Mouse (Mus musculus) cerebral cortex, adult 2 months (tissue): Measurements from ENCODE around the gene Slc9a1.

Experiments used
- WGBS: fragments of 180-500 bp; shearing (Covaris S2); methylation state at CpG from one replicate; pipeline ENCODE4 v1.1.7; 2018; 5-methylcytosine and 5-hydroxymethylcytosine counted together

Gene Slc9a1

GRCm38 (mm10) chr4:133374011-133374410, 4.5 kb downstream of the Slc9a1 start:
- WGBS, result 78% methylated on average over 4 of the region's 4 CpGs

DNA sequence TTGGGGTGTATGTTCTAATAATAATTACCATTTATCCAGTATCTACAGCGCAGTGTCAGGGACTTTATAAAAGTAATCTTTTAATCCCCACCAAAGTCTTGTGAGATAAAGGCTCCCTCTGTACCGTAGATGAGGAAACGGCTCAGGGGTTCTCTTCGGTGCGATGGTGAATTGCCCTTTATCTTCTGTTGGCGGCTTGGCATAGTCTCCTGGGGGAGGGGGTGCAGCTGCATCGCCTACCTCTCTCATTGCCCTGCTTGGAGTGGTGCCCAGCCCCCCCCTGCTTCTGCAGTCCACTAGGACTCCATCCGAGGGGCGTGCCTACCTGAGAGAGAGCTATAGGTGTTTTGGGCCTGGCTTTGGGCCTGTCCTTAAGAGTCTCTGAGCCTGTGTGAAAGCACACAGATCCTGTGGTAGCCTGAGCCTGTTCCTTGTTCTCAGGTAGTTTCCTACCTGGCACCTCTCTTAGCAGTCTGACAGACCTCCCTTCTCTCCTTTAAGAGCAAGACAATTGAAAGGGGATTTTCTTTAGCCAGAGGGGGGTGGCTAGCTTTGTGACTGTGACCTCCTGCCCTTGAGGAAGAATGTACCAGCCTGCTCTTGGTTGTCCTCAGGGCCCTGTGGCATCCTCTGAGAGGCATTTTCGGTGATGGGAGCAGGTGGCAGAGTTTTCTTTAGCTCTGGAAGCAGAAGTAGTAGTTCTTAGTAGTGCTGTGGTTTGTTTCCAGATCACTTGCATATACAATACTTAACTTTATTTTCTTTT, 6.5 kb downstream of the Slc9a1 start:
- 61% methylated on average over 10 of the region's 10 CpGs for WGBS

DNA sequence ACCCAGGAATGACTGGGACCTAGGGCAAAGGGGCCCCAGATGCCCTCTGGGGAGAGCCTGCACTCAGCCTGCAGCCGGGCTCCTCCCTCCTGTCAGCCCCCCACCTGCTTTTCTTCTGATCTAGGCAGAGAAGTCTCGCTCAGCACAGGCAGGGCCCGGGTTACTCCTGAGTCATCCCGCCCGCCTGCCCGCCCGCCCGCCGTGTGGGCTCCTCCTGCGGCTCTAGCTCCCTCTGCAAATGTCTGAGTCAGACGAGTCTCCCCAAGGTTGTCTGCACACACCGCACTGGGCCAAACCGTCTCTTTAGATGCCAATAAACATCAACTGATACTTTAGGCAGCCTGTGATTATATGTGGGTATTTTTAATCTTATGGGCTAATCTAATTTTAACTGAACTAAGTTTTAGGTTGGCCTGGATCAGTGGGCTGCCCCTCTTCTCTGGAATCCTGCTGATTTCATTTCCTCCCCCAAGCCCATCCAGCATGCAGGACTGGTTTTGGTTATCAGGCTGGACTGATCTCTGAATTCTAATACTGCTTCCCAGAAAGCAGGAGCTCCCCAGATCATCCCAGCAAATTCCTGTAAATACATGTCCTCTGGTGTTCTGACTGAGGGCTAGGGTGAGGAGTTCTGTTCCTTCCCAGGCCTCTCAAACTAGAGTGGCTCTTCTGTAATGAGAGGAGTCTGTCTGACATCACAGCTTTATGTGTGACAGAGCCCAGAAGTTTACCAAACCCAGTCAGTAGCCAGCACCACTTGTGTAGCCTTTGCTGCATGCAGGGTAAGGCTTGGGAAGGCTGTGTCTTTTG, 8.9 kb downstream of the Slc9a1 start:
- WGBS, result 35% methylated on average over 13 of the region's 13 CpGs

DNA sequence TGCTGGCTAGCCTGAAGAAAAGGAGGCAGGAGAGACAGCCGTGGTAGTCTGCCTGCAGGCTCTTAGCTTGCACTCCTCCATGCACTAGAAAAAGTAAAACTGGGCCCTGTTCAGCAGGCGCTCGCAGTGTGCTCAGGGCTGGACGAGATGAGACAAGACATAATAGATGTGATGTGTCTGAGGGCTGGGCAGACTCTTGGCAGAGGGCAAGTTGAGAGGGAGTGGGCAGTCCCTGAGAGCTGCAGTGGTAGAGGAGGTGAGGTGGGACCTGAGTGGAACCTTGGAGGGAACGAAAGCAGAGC, 9.5 kb downstream of the Slc9a1 start:
- 39% methylated on average over 5 of the region's 5 CpGs for WGBS

DNA sequence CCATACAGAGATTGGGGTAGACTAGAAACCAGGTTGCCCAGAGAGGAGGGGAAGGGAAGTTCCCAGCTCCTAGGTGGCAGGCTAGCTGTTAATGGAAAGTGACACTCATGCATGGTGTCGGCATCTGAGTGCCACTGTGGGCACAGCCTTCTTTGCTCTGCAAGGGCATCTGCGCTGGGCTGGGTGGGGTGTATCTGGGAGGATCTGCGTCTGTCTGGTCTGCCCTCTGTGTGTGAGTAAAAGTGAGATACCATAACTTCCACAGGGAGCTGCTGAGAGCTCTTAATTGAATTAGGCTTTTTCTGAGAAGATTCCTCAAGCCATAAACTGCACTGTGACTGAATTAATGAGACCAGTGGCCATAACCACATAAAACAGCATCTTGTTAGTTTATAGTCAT, 10.4 kb downstream of the Slc9a1 start:
- 85% methylated on average over 3 of the region's 3 CpGs for WGBS

- WGBS, result 83% methylated on average over 6 of the region's 6 CpGs
These were observed 11.0 kb downstream of the Slc9a1 start for GRCm38 (mm10) chr4:133380532-133380931.

- 80% methylated on average over 8 of the region's 8 CpGs for WGBS
These were observed 11.6 kb downstream of the Slc9a1 start for GRCm38 (mm10) chr4:133381141-133381540.

GRCm38 (mm10) chr4:133386061-133386797, 16.7 kb downstream of the Slc9a1 start:
- WGBS, result 55% methylated on average over 7 of the region's 7 CpGs

- WGBS, result 58% methylated on average over 16 of the region's 16 CpGs
These were observed 19.5 kb downstream of the Slc9a1 start for GRCm38 (mm10) chr4:133388781-133389552.

DNA sequence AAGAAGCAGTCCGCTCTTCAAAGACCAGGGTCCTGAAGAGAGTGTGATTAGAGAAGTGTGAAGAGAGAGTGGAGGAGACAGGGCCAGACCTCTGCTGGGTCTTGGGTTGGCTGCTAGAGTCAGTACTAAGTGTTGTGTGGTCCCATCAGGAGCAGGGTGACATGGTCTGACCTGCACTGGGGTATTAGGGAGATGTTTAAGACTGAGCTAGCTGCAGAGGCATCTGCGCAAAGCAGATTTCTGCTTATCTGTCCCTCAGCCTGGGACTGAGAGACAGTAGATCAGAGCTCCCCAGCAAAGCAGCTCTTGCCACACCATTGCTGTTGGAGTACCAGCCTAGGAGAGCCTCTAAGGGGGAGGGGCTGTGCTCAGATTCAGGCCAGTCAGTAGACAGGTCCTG, 20.5 kb downstream of the Slc9a1 start:
- WGBS, result 92% methylated on average over 2 of the region's 2 CpGs

DNA sequence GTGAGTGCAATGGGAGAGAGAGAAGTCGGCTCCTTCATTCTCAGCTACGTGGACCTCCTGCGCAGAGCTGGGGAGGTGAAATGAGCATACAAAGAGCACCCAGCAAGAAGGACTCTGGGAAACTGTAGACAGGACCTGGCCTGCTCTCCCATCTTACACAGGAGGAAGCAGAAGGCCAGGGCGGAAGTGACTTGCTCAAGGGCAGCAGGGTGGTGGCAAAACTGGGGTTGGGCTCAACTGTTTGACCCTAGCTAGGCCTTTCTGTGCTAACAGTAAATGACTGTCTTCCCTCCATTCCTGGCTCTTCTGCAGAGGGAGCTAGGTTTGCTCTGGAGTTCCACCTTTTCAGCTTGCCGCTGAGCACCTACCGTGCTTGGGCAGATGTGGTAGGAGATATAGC, 21.1 kb downstream of the Slc9a1 start:
- WGBS, result 84% methylated on average over 6 of the region's 6 CpGs

DNA sequence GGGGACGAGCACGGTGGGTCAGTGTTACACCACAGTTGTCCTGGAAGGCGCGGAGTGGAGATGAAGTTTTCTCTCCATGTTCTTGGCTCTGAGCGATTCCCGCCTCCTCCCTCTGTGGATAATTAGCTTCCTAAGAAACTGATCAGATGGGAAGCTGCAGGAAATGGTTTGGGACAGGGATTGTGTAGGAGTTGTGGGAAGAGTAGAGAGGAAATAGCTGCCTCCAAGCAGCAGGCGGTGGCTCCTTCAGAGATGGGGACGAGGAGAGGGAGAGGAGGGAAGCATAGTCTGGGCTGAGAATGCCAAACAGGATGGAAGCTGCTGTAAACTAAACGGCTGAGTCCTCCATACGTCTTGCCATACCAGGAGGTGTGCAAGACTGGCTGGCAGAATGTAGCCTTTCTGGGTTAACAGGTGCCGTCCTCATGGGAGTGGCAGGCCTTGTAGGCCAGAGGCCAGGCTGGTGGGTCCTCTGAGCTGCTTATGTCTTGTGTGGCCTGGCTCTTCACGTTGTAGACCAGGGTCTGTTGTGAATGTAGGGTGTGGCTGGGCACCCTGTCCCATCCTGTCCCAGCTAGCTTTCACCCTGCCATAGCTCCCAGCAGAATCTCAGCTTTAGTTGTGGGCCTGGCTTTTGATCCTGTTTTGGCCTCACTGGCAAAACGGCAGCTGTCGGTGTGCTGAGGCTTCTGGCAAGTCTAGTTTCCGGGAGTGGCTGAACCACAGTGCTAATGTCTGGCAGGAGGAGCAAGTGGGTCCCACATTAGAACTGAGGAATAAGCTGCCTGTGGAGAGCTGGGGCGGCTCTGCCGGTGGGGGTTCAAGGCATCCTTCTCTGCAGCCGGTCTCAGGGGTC, 21.9 kb downstream of the Slc9a1 start:
- WGBS, result 33% methylated on average over 18 of the region's 18 CpGs

DNA sequence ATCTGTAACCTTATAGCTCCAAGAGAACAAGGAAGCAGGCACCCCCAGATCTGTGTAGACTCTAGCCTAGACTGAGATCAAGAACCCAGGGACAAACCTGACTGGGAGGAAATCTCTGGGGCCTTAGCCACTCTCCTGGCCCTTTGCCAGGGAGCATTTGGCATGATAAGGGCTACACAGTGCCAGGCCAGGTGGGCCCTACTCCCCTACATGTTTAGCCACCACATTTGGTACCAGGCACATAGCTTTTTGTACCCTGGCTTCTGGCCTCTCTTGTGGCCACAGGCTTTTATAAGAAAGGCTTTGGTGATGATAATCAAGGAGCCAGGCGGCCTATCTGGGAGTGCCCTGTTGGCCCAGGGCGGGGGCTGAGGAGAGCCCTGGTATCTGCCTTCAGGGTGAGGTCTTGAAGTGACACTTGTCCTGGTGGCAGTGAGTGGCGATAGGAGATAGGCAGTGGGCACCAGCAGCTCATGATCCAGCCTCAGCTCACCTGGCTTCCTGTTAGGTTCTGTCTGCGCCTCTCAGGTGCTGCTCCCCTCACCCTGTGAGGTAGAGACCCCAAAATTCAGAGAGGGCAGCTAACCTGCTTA, 25.6 kb downstream of the Slc9a1 start:
- WGBS, result 97% methylated on average over 4 of the region's 4 CpGs

DNA sequence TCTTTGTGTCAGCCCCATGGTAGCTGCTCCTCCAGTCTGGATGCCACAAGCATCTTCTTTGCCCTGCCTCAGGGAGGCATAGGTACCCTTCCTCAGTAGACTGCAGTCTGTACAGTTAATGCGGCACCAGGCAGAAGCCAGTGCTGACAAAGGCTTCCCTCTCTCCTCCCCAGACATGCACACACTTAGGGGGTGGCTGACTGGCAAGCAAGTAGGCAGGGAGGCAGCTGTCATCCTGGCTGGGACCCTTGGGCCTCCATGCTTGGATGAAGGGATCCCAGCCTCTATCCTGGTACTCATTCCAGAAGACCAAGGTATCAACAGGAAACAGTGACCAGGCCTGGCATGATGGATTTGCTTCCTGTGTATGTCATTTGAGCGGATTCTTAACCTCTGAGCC, 26.6 kb downstream of the Slc9a1 start:
- 77% methylated on average over 2 of the region's 2 CpGs for WGBS

DNA sequence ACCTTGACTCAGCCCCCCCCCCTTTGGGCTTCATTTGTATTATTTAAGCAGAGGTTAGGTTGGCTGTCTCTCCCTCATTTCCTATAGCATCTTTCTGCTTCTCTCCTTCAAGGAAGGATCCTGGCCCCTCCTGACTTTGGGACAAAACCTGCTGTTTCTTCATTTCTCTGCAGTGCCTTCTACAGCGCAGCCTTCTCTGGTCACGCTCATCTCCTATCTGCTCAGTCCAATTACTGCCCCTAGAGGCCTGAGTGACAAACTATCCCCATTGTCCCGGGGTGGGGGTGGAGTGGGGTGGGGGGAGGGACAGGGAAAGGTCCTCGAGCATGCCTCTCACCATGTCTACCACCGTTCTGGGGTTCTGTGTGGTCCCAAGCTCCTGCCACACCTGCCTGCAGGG, 27.8 kb downstream of the Slc9a1 start:
- WGBS, result 53% methylated on average over 5 of the region's 5 CpGs

GRCm38 (mm10) chr4:133397961-133398360, 28.5 kb downstream of the Slc9a1 start:
- 85% methylated on average over 8 of the region's 8 CpGs for WGBS

GRCm38 (mm10) chr4:133398619-133399018, 29.1 kb downstream of the Slc9a1 start:
- 87% methylated on average over 5 of the region's 5 CpGs for WGBS

- WGBS, result 82% methylated on average over 6 of the region's 6 CpGs
These were observed 30.0 kb downstream of the Slc9a1 start for GRCm38 (mm10) chr4:133399509-133399908.

DNA sequence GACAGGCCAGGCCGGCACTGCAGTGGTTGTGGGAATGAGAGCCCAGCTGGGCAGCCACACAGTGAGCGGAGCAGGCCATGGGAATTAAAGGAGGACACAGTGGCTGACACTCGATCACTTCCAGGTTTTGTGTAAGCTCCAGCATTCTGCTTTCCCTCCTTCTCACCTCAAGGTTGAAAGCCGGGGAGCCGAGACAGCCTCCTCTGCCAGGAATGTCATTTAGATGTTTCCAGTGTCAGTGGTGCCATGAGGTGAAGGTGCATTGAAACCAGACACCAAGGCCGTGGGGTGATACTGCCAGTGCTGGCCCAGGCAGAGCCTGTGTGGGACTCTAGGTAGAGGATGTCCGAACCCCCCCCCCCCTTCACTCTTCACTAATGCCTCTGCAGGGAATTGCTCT, 30.6 kb downstream of the Slc9a1 start:
- 85% methylated on average over 7 of the region's 7 CpGs for WGBS

GRCm38 (mm10) chr4:133402011-133402410, 32.5 kb downstream of the Slc9a1 start:
- 45% methylated on average over 13 of the region's 13 CpGs for WGBS
